Mouse (Mus musculus) heart, embryonic 12.5 days (tissue): ENCODE results near the gene Hirip3. TPM values are rescaled to one million over a fixed set of nuclear protein-coding genes. Genes with fewer than 3 reads are reported as not detected.
A peak's percentile ranks its signal among the peaks of the same experiment; 100 is the strongest.

Source experiments
- ATAC-seq: fragments of 200-750 bp; cut with Nextera tagmentation; 2 replicates; pipeline ENCODE4 v1.8.0; 2017; ENCODE audit warnings: moderate TSS enrichment, moderate library complexity; ENCODE audit not compliant: insufficient number of reproducible peaks, low FRiP score
- H3K27ac ChIP-seq: fragments of 300-500 bp; sonication (generic); 2 replicates; pipeline ENCODE4 v1.5.1; 2016; ENCODE audit warnings: mild to moderate bottlenecking, moderate library complexity; ENCODE audit not compliant: poor library complexity, severe bottlenecking
- H3K27me3 ChIP-seq: fragments of 300-500 bp; sonication (generic); replicated peaks from 2 replicates; pipeline ENCODE4 v1.6.1; 2016; ENCODE audit warnings: mild to moderate bottlenecking, moderate library complexity
- H3K36me3 ChIP-seq: fragments of 300-500 bp; sonication (generic); 2 replicates; pipeline ENCODE4 v1.6.1; 2016; ENCODE audit warnings: mild to moderate bottlenecking, moderate library complexity
- H3K4me1 ChIP-seq: fragments of 300-500 bp; sonication (generic); replicated peaks from 2 replicates; pipeline ENCODE4 v1.6.1; 2016; ENCODE audit warnings: mild to moderate bottlenecking
- H3K4me2 ChIP-seq: fragments of 300-500 bp; sonication (generic); 2 replicates; pipeline ENCODE4 v1.6.1; 2016; ENCODE audit warnings: mild to moderate bottlenecking, moderate library complexity
- H3K4me3 ChIP-seq: fragments of 300-500 bp; sonication (generic); 2 replicates; pipeline ENCODE4 v1.5.1; 2016; ENCODE audit warnings: mild to moderate bottlenecking
- H3K9ac ChIP-seq: fragments of 300-500 bp; sonication (generic); 2 replicates; pipeline ENCODE4 v1.6.1; 2016; ENCODE audit warnings: mild to moderate bottlenecking, moderate library complexity
- H3K9me3 ChIP-seq: fragments of 300-500 bp; sonication (generic); replicated peaks from 2 replicates; pipeline ENCODE4 v1.6.1; 2016; ENCODE audit warnings: mild to moderate bottlenecking, moderate library complexity
- WGBS: fragments of 180-500 bp; shearing (Covaris S2); methylation state at CpG from one replicate; pipeline ENCODE4 v1.1.7; 2016; 5-methylcytosine and 5-hydroxymethylcytosine counted together
- polyA plus RNA-seq: library from polyadenylated mRNA; unstranded; fragments of >200 nt; fragmentation: Nextera tagmentation; extraction: Ambion mirVana; gene quantifications from 2 replicates; pipeline ENCODE4 v1.2.1, GENCODE M21; 2016

Gene Hirip3
- polyA plus RNA-seq, 1 experiment from 2014 or later: 22.5 TPM

DNA sequence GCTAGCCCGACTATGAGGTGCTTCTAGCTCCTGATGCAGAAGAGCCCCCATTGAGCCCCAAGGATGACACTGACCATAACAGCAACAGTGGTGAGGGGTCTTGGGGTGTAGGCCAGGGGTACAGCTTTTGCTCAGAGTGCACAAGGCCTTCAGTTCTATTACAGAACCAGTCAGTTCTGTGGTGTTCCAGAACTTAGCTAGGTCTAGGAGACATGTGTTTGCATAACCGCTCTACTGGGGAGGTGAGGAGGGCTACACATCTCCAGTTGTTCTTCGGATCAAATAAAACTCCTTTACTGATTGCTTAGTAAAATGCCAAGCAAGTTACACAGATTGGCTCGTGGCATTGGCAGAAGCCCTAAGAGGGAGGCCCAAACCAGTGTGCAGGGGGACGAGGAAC is 30.2 kb upstream of the Hirip3 start, which contains the start of gene 4930451I11Rik:
TSS of gene 4930451I11Rik (minus strand) at position 101 of the 400 bp plus-strand sequence.
- H3K27ac ChIP-seq: no peak within 1 kb of the TSS
- WGBS: 60% methylated on average over 5 of the region's 5 CpGs
- ATAC-seq: no peak

GRCm38 (mm10) chr7:126832036-126832598 is 29.7 kb upstream of the Hirip3 start:
- peak overlapping the region; percentile 38 for H3K4me3 ChIP-seq
- no peak overlapping the region for H3K27ac ChIP-seq
- 0 out of 2 replicates have a peak, but pooled peaks cover 3% of the 10 kb centered on the region for H3K4me1 ChIP-seq
- ATAC-seq: peak; percentile 64
- H3K36me3 ChIP-seq: no peaks in the 10 kb centered on the region
- no peak overlapping the region for H3K9ac ChIP-seq
- peak overlapping the region; percentile 66 for H3K4me2 ChIP-seq
- peaks cover 43% of the 10 kb centered on the region for H3K27me3 ChIP-seq
- no peaks in the 10 kb centered on the region for H3K9me3 ChIP-seq
- 1% methylated on average over 21 of the region's 21 CpGs for WGBS

More for the DNA sequence above, 30.2 kb upstream of the Hirip3 start, which contains the start of gene 4930451I11Rik:
- Histone ChIP-seq H3K4me2 (peak within 1 kb of the TSS; percentile 66), H3K27me3 (peaks cover 48% of the 10 kb centered on the region), H3K36me3 (no peaks in the 10 kb centered on the region), H3K9ac (no peak within 1 kb of the TSS), H3K9me3 (no peaks in the 10 kb centered on the region), H3K4me1 (0 out of 2 replicates have a peak, but pooled peaks cover 3% of the 10 kb centered on the region), H3K4me3 (peak within 1 kb of the TSS; percentile 38)

DNA sequence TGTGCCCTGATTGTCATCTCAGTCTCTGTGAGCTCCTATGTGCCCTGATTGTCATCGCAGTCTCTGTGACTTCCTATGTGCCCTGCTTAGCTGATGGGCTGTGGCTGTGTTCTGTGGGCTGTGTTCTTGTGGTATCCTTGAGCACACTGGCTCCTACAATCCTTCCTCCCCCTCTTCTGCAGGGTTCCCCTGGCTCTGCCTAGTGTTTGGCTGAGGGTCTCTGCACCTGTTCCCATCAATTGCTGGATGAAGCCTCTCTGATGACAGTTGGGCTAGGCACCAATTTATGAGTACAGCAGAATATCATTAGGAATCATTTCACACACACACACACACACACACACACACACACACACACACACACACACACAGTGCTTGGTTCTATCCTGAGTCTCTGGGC is 28.5 kb upstream of the Hirip3 start:
- no peak overlapping the region for H3K9ac ChIP-seq
- H3K4me3 ChIP-seq: no peak overlapping the region
- H3K36me3 ChIP-seq: no peaks in the 10 kb centered on the region
- 0 out of 2 replicates have a peak, but pooled peaks cover 3% of the 10 kb centered on the region for H3K4me1 ChIP-seq
- 90% methylated on average over 1 of the region's 1 CpGs for WGBS
- no peak overlapping the region for H3K27ac ChIP-seq
- H3K27me3 ChIP-seq: peaks cover 35% of the 10 kb centered on the region
- no peak overlapping the region for H3K4me2 ChIP-seq
- H3K9me3 ChIP-seq: no peaks in the 10 kb centered on the region
- ATAC-seq: no peak

- Histone ChIP-seq H3K4me2 (no peak overlapping the region), H3K36me3 (no peaks in the 10 kb centered on the region), H3K4me3 (no peak overlapping the region), H3K27ac (no peak overlapping the region), H3K4me1 (peaks cover 12% of the 10 kb centered on the region), H3K9me3 (0 out of 2 replicates have a peak, but pooled peaks cover 4% of the 10 kb centered on the region), H3K9ac (no peak overlapping the region), H3K27me3 (peaks cover 34% of the 10 kb centered on the region)
- ATAC-seq: no peak
- WGBS: 63% methylated on average over 9 of the region's 9 CpGs
Observed at GRCm38 (mm10) chr7:126843276-126843675, 18.5 kb upstream of the Hirip3 start.

- H3K27me3 ChIP-seq: peaks cover 57% of the 10 kb centered on the region
- 0 out of 2 replicates have a peak, but pooled peaks cover 4% of the 10 kb centered on the region for H3K9me3 ChIP-seq
- WGBS: 89% methylated on average over 2 of the region's 2 CpGs
- no peaks in the 10 kb centered on the region for H3K36me3 ChIP-seq
- H3K27ac ChIP-seq: no peak overlapping the region
- H3K4me1 ChIP-seq: peaks cover 22% of the 10 kb centered on the region
- H3K4me3 ChIP-seq: no peak overlapping the region
- ATAC-seq: no peak
- no peak overlapping the region for H3K4me2 ChIP-seq
- no peak overlapping the region for H3K9ac ChIP-seq
Observed at GRCm38 (mm10) chr7:126845516-126845915, 16.3 kb upstream of the Hirip3 start.

- H3K4me1 ChIP-seq: peaks cover 22% of the 10 kb centered on the region
- no peaks in the 10 kb centered on the region for H3K9me3 ChIP-seq
- H3K9ac ChIP-seq: peak within 1 kb of the TSS; percentile 59
- 25% methylated on average over 4 of the region's 4 CpGs for WGBS
- H3K27me3 ChIP-seq: peaks cover 65% of the 10 kb centered on the region
- H3K27ac ChIP-seq: no peak within 1 kb of the TSS
- H3K4me2 ChIP-seq: peak within 1 kb of the TSS; percentile 96
- H3K36me3 ChIP-seq: peaks cover 5% of the 10 kb centered on the region
- ATAC-seq: no peak
- peak within 1 kb of the TSS; percentile 55 for H3K4me3 ChIP-seq
Observed at GRCm38 (mm10) chr7:126847116-126847420, 14.7 kb upstream of the Hirip3 start, which contains the start of gene Doc2a. Doc2a (plus strand) TSS chr7:126847416.

GRCm38 (mm10) chr7:126847421-126848398 is 14.1 kb upstream of the Hirip3 start:
- Histone ChIP-seq H3K27ac (no peak overlapping the region), H3K36me3 (peaks cover 12% of the 10 kb centered on the region), H3K27me3 (peaks cover 65% of the 10 kb centered on the region), H3K9me3 (no peaks in the 10 kb centered on the region), H3K9ac (peak overlapping the region; percentile 59), H3K4me2 (peak overlapping the region; percentile 96), H3K4me3 (peak overlapping the region; percentile 55), H3K4me1 (peaks cover 22% of the 10 kb centered on the region)
- ATAC-seq: no peak
- under 1% methylated on average over 67 of the region's 74 CpGs for WGBS

DNA sequence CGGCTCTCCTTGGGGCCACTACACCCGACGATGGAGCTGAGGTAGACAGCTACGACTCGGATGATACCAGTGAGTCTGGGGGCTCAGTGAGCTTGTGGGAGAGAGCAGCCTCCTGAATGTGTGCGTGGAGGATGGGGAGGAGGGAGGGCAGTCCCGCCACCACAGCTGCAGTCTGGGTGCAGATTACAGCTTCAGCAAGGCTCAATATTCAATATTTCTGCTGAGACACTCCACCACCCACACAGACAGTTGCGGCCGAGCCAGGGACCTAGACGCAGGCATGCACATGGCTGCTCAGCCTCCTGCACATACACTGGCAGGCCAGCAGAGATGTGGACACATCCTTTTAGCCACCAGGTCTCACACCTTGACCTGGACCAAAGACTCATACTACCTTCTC is 13.0 kb upstream of the Hirip3 start:
- peaks cover 65% of the 10 kb centered on the region for H3K27me3 ChIP-seq

GRCm38 (mm10) chr7:126850161-126850560 is 11.6 kb upstream of the Hirip3 start:
- no peak overlapping the region for H3K4me2 ChIP-seq
- H3K9me3 ChIP-seq: no peaks in the 10 kb centered on the region
- WGBS: 58% methylated on average over 6 of the region's 6 CpGs
- peaks cover 22% of the 10 kb centered on the region for H3K4me1 ChIP-seq
- no peak overlapping the region for H3K4me3 ChIP-seq
- H3K9ac ChIP-seq: no peak overlapping the region
- peaks cover 36% of the 10 kb centered on the region for H3K36me3 ChIP-seq
- peaks cover 55% of the 10 kb centered on the region for H3K27me3 ChIP-seq
- no peak for ATAC-seq
- no peak overlapping the region for H3K27ac ChIP-seq

More for the DNA sequence above, 13.0 kb upstream of the Hirip3 start:
- WGBS: 30% methylated on average over 10 of the region's 10 CpGs
- H3K4me1 ChIP-seq: peaks cover 22% of the 10 kb centered on the region
- H3K36me3 ChIP-seq: peaks cover 23% of the 10 kb centered on the region
- H3K4me3 ChIP-seq: no peak overlapping the region
- no peak overlapping the region for H3K9ac ChIP-seq
- H3K9me3 ChIP-seq: no peaks in the 10 kb centered on the region
- ATAC-seq: no peak
- H3K27ac ChIP-seq: no peak overlapping the region
- peak overlapping the region; percentile 96; the same call in 1 of the 2 replicates for H3K4me2 ChIP-seq

GRCm38 (mm10) chr7:126851192-126851591 is 10.6 kb upstream of the Hirip3 start:
- H3K27ac ChIP-seq: no peak overlapping the region
- peaks cover 22% of the 10 kb centered on the region for H3K4me1 ChIP-seq
- H3K4me2 ChIP-seq: no peak overlapping the region
- ATAC-seq: no peak
- peaks cover 47% of the 10 kb centered on the region for H3K36me3 ChIP-seq
- H3K27me3 ChIP-seq: peaks cover 51% of the 10 kb centered on the region
- H3K4me3 ChIP-seq: no peak overlapping the region
- no peaks in the 10 kb centered on the region for H3K9me3 ChIP-seq
- no peak overlapping the region for H3K9ac ChIP-seq
- 44% methylated on average over 12 of the region's 12 CpGs for WGBS

- Histone ChIP-seq H3K27ac (no peak overlapping the region), H3K9ac (no peak overlapping the region), H3K27me3 (peaks cover 29% of the 10 kb centered on the region), H3K4me3 (no peak overlapping the region), H3K4me2 (no peak overlapping the region), H3K4me1 (peaks cover 9% of the 10 kb centered on the region), H3K9me3 (no peaks in the 10 kb centered on the region), H3K36me3 (peaks cover 69% of the 10 kb centered on the region)
- WGBS: 83% methylated on average over 5 of the region's 5 CpGs
- ATAC-seq: no peak
Observed at GRCm38 (mm10) chr7:126853454-126853853, 8.3 kb upstream of the Hirip3 start.
